Mouse (Mus musculus) macrophage (primary cell): ENCODE data around the gene Olfr70. TPM values are rescaled to one million over a fixed set of nuclear protein-coding genes. Genes with fewer than 3 reads are reported as not detected.

ENCODE experiments used
- H3K27ac ChIP-seq: fragments of 350-480 bp; formaldehyde crosslinking; 2 replicates; pipeline ENCODE4 v1.9.0; 2021
- H3K36me3 ChIP-seq: fragments of 350-480 bp; formaldehyde crosslinking; 2 replicates; pipeline ENCODE4 v1.9.0; 2021; ENCODE audit errors: inconsistent target
- H3K4me3 ChIP-seq: fragments of 350-480 bp; formaldehyde crosslinking; 2 replicates; pipeline ENCODE4 v1.9.0; 2021; ENCODE audit errors: inconsistent target
- H3K79me2 ChIP-seq: fragments of 350-480 bp; formaldehyde crosslinking; 2 replicates; pipeline ENCODE4 v1.9.0; 2021; ENCODE audit errors: inconsistent target
- WGBS: methylation state at CpG from one replicate; pipeline ENCODE4 v1.1.7; 2026; ENCODE audit warnings: inconsistent platforms; ENCODE audit not compliant: missing documents; 5-methylcytosine and 5-hydroxymethylcytosine counted together
- polyA plus RNA-seq: library from polyadenylated mRNA; stranded (reverse); fragments of 250-400 nt; gene quantifications from 3 replicates; pipeline ENCODE4 v1.2.4, GENCODE M21; 2018; ENCODE audit warnings: inconsistent platforms

Gene Olfr70
- polyA plus RNA-seq, 1 experiment from 2014 or later: not detected

- no peaks in the 10 kb centered on the region for H3K36me3 ChIP-seq
- H3K4me3 ChIP-seq: no peak overlapping the region
- 42% methylated on average over 5 of the region's 5 CpGs for WGBS
- H3K27ac ChIP-seq: no peak overlapping the region
- no peaks in the 10 kb centered on the region for H3K79me2 ChIP-seq
Measured at GRCm38 (mm10) chr4:43693806-43694241, 6.8 kb downstream of the Olfr70 start.

DNA sequence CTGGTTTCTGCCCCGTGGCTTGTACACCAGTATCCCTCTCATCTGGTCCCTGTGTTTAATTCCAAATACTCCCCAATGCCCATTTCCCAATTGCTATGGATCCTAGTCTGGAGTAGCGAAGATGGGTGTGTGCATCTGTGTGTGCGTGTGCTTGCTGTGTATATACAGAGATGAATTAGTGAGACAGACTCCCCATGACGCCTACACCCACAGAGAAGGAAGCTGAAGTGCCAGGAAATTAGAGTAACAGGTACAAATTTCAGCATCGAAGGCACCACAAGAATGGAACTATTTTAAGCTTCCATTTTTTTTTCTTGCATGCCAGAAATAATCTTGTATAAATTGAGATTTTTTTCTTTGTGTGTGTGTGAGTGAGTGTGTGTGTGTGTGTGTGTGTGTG, 9.6 kb downstream of the Olfr70 start:
- no peak overlapping the region for H3K4me3 ChIP-seq
- H3K79me2 ChIP-seq: no peaks in the 10 kb centered on the region
- WGBS: 58% methylated on average over 5 of the region's 5 CpGs
- H3K27ac ChIP-seq: no peak overlapping the region
- H3K36me3 ChIP-seq: no peaks in the 10 kb centered on the region

- Histone ChIP-seq H3K27ac (no peak overlapping the region), H3K4me3 (no peak overlapping the region), H3K79me2 (no peaks in the 10 kb centered on the region), H3K36me3 (no peaks in the 10 kb centered on the region)
- 96% methylated on average over 17 of the region's 17 CpGs for WGBS
Measured at GRCm38 (mm10) chr4:43690021-43690420, 10.6 kb downstream of the Olfr70 start.

DNA sequence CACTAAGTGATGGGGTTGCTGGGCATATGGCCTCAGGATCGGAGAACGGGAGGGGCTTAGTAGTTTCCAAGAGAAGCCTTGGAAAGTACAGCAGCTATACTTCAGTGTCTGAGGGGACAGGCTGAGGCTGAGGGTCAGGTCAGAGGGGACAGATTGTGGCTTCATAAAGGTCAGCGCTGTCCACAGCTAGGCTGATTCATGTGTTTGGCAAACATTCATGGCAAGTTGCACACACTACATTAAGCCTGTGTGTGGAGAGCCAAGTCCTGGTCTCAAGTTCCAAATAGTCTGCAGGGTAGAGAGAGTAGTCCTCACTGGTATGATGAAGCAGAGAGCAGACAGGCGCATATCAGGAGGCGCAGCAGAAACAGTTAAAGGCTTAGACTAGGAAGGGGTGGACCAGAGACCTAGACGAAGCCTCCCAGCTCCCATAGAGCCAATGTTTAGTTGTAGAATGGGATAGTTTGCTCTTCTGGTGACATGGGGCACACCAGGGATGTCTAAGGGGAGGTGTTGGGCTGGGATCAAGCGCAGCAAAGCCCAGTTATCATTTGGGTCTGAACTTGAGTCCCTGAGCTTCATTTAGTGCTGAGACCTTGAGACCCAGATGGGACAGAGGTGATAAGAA, 21.1 kb downstream of the Olfr70 start:
- no peak overlapping the region for H3K27ac ChIP-seq
- no peaks in the 10 kb centered on the region for H3K79me2 ChIP-seq
- H3K4me3 ChIP-seq: no peak overlapping the region
- 94% methylated on average over 7 of the region's 7 CpGs for WGBS
- no peaks in the 10 kb centered on the region for H3K36me3 ChIP-seq

DNA sequence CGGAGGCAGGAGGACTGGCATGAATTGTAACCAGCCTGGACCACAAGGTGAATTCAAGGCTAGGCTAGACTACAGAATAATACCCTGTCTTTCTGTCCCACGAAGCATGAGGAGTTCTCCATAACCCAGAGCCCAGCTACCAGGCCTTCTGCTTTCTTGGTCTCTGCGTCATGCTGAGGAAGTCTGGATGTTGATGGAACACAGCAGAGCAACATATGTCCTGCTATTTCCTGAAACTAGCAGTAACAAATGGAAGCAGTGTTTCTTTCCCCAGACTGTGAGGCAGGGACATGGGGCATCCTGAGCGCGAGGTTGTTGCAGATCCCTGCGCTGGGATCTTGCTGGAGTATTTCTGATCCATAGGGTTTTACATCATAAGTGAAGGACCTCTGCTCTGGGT, 22.1 kb downstream of the Olfr70 start:
- no peak overlapping the region for H3K4me3 ChIP-seq
- H3K27ac ChIP-seq: no peak overlapping the region
- WGBS: 89% methylated on average over 6 of the region's 6 CpGs
- H3K36me3 ChIP-seq: no peaks in the 10 kb centered on the region
- no peaks in the 10 kb centered on the region for H3K79me2 ChIP-seq

DNA sequence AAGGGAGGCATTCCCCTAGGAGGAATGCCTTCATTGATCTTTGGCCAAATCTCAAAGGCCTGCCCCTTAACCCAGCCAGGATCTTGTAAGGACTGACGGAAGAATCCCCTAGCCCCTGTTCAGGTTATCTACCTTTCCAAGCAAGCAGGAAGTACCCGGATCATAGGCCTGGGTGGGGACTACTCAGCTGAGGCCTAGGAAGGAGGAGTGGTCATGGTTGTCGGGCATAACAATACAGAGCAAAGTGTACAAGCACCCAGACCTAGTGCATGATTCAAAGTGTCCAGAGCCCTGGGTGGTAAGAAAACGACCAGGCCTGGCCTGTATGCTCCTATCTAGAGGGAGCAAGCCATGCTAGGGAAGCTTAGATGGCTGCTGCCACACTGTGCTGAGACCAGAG, 25.0 kb downstream of the Olfr70 start:
- H3K27ac ChIP-seq: no peak overlapping the region
- no peaks in the 10 kb centered on the region for H3K36me3 ChIP-seq
- no peak overlapping the region for H3K4me3 ChIP-seq
- no peaks in the 10 kb centered on the region for H3K79me2 ChIP-seq
- 94% methylated on average over 4 of the region's 4 CpGs for WGBS

DNA sequence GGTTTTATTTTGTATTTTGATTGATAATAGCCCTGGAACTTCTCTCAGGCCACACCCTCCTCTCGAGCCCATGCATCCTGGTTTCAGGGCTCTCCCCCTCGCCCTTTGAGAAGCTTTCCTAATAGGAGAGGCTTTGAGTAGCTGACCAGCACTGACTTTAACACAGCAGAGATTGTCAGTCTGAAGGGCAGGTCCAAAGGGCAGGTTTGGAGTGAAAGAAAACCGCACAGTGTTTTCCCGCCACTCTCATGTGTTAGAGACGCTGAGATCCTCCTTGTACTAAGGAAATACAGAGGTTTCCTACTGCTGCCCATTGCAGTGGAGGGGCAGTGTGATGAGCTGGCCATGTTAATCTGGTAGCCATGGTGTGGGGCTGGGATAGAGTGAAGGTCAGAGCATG, 25.6 kb downstream of the Olfr70 start:
- Histone ChIP-seq H3K36me3 (no peaks in the 10 kb centered on the region), H3K4me3 (no peak overlapping the region), H3K79me2 (no peaks in the 10 kb centered on the region), H3K27ac (no peak overlapping the region)
- WGBS: 89% methylated on average over 5 of the region's 5 CpGs

GRCm38 (mm10) chr4:43673703-43674102, 26.9 kb downstream of the Olfr70 start:
- 91% methylated on average over 8 of the region's 8 CpGs for WGBS
- Histone ChIP-seq H3K27ac (no peak overlapping the region), H3K4me3 (no peak overlapping the region), H3K36me3 (no peaks in the 10 kb centered on the region), H3K79me2 (no peaks in the 10 kb centered on the region)

DNA sequence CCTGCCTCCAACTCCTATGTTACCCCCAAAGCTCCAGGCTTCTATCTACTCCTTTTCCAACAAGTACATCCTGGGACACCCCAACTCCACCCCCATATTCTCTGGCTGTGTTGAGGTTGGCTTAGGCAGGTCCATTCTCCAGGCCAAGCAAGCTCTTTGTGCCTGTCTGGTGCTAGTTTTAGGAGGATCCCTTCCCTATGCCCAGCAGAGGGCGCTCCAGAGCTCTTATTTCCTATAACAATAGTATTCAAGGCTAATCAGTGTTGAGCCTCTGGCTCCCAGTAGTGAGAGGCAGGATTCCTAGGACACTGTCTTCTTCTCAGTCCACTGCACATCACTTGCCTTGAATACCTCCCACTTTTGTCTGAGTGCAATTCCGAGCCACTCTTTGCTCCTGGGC, 28.5 kb downstream of the Olfr70 start:
- Histone ChIP-seq H3K36me3 (no peaks in the 10 kb centered on the region), H3K79me2 (no peaks in the 10 kb centered on the region), H3K4me3 (no peak overlapping the region), H3K27ac (no peak overlapping the region)
- WGBS: 33% methylated on average over 2 of the region's 2 CpGs

GRCm38 (mm10) chr4:43669428-43669794, 31.2 kb downstream of the Olfr70 start:
- Histone ChIP-seq H3K79me2 (no peaks in the 10 kb centered on the region), H3K36me3 (no peaks in the 10 kb centered on the region), H3K27ac (no peak overlapping the region), H3K4me3 (peak overlapping the region; percentile 19; the same call in 1 of the 2 replicates)
- WGBS: 1% methylated on average over 25 of the region's 25 CpGs

GRCm38 (mm10) chr4:43668782-43669427, 31.7 kb downstream of the Olfr70 start, which contains the start of the genes Tmem8b and Fam221b:
Tmem8b (plus strand) TSS chr4:43668971.
Fam221b (minus strand) TSS chr4:43669145.
- Histone ChIP-seq H3K79me2 (no peaks in the 10 kb centered on the region), H3K27ac (no peak within 1 kb of the TSS), H3K4me3 (peak within 1 kb of the TSS; percentile 19; the same call in 1 of the 2 replicates), H3K36me3 (no peaks in the 10 kb centered on the region)
- 4% methylated on average over 41 of the region's 41 CpGs for WGBS

DNA sequence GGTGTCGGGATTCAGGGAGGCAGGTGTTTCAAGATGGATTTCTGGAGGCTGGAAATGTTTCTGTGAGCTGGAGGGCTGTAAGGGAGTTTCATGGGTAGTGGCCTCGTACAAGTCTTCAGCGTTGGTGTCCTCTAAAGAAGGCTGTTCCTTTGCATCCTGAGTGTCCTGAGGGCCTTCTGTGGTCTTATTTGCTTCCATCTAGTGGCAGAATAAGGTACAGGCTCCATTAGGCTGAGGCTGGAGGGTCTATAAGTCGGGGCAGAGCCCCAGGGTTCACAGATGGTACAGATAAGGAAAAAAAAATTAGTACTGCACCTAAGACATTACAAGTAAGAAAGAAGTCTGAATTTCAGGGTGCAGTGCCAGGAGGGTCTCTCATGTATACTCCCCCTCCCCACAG, 34.2 kb downstream of the Olfr70 start:
- Histone ChIP-seq H3K79me2 (no peaks in the 10 kb centered on the region), H3K4me3 (no peak overlapping the region), H3K36me3 (no peaks in the 10 kb centered on the region), H3K27ac (no peak overlapping the region)
- WGBS: 24% methylated on average over 4 of the region's 4 CpGs

GRCm38 (mm10) chr4:43657146-43657545, 43.5 kb downstream of the Olfr70 start:
- no peaks in the 10 kb centered on the region for H3K79me2 ChIP-seq
- peak overlapping the region; percentile 64; the same call in 1 of the 2 replicates for H3K4me3 ChIP-seq
- no peaks in the 10 kb centered on the region for H3K36me3 ChIP-seq
- H3K27ac ChIP-seq: no peak overlapping the region
- 66% methylated on average over 4 of the region's 4 CpGs for WGBS

GRCm38 (mm10) chr4:43656339-43657109, 44.1 kb downstream of the Olfr70 start, which contains the start of gene Hint2:
Hint2 (minus strand) TSS chr4:43656466.
- Histone ChIP-seq H3K79me2 (no peaks in the 10 kb centered on the region), H3K27ac (no peak within 1 kb of the TSS), H3K4me3 (peak within 1 kb of the TSS; percentile 64), H3K36me3 (no peaks in the 10 kb centered on the region)
- 1% methylated on average over 34 of the region's 34 CpGs for WGBS
